Mouse (Mus musculus) neural tube, embryonic 11.5 days (tissue): ENCODE data around the gene Coro1b. TPM values are rescaled to one million over a fixed set of nuclear protein-coding genes. Genes with fewer than 3 reads are reported as not detected.
A peak's percentile ranks its signal among the peaks of the same experiment; 100 is the strongest.

Source experiments
- ATAC-seq: fragments of 200-750 bp; cut with Nextera tagmentation; 2 replicates; pipeline ENCODE4 v1.8.0; 2017; ENCODE audit warnings: moderate number of reproducible peaks, mild to moderate bottlenecking, moderate TSS enrichment, moderate library complexity; ENCODE audit not compliant: insufficient read depth, low FRiP score, low TSS enrichment
- DNase-seq: peaks from one replicate; pipeline ENCODE4 v3.0.0-alpha.2; 2015; ENCODE audit warnings: low spot score
- H3K27ac ChIP-seq: fragments of 300-500 bp; sonication (generic); 2 replicates; pipeline ENCODE4 v1.5.1; 2014; ENCODE audit warnings: low read depth, mild to moderate bottlenecking, low read length
- H3K27me3 ChIP-seq: fragments of 300-500 bp; sonication (generic); 2 replicates; pipeline ENCODE4 v1.6.1; 2014; ENCODE audit warnings: mild to moderate bottlenecking, low read length, mixed read lengths; ENCODE audit not compliant: control insufficient read depth, insufficient read depth
- H3K36me3 ChIP-seq: fragments of 300-500 bp; sonication (generic); 2 replicates; pipeline ENCODE4 v1.6.1; 2014; ENCODE audit warnings: mild to moderate bottlenecking, low read length, moderate library complexity, mixed read lengths; ENCODE audit not compliant: control insufficient read depth, insufficient read depth
- H3K4me1 ChIP-seq: fragments of 300-500 bp; sonication (generic); 2 replicates; pipeline ENCODE4 v1.6.1; 2014; ENCODE audit warnings: low read length, mixed read lengths; ENCODE audit not compliant: control insufficient read depth, insufficient read depth
- H3K4me2 ChIP-seq: fragments of 300-500 bp; sonication (generic); 2 replicates; pipeline ENCODE4 v1.6.1; 2014; ENCODE audit warnings: low read depth, mild to moderate bottlenecking, moderate library complexity
- H3K4me3 ChIP-seq: fragments of 300-500 bp; sonication (generic); 2 replicates; pipeline ENCODE4 v1.5.1; 2014; ENCODE audit warnings: low read depth, low read length
- H3K9ac ChIP-seq: fragments of 300-500 bp; sonication (generic); 2 replicates; pipeline ENCODE4 v1.6.1; 2014; ENCODE audit warnings: mild to moderate bottlenecking, low read length
- H3K9me3 ChIP-seq: fragments of 300-500 bp; sonication (generic); 2 replicates; pipeline ENCODE4 v1.6.1; 2016; ENCODE audit warnings: low read length; ENCODE audit not compliant: control insufficient read depth
- WGBS: fragments of 180-500 bp; shearing (Covaris S2); extraction: QIAGEN DNeasy Blood & Tissue Kit; methylation state at CpG from one replicate; pipeline ENCODE4 v1.1.7; 2014; 5-methylcytosine and 5-hydroxymethylcytosine counted together
- polyA plus RNA-seq: library from polyadenylated mRNA; unstranded; fragments of >200 nt; fragmentation: Nextera tagmentation; extraction: Ambion mirVana; gene quantifications from 2 replicates; pipeline ENCODE4 v1.2.1, GENCODE M21; 2014

Gene Coro1b
- 128 TPM in 2 replicates for polyA plus RNA-seq

GRCm38 (mm10) chr19:4148491-4148806 lies at the start of gene Coro1b:
Gene Coro1b (plus strand): TSS chr19:4148619.
- Histone ChIP-seq H3K9ac (peak within 1 kb of the TSS; percentile 78), H3K4me3 (peak within 1 kb of the TSS; percentile 80), H3K4me2 (peak within 1 kb of the TSS; percentile 64), H3K27ac (no peak within 1 kb of the TSS; the same call in 1 of the 2 replicates), H3K36me3 (peaks cover 3% of the 10 kb centered on the region; the same call in 1 of the 2 replicates), H3K4me1 (peaks cover 8% of the 10 kb centered on the region), H3K27me3 (no peaks in the 10 kb centered on the region), H3K9me3 (no peaks in the 10 kb centered on the region)
- DNase-seq (peak; percentile 95), ATAC-seq (peak; percentile 97)
- WGBS, result under 1% methylated on average over 27 of the region's 33 CpGs

- H3K9ac ChIP-seq, result no peak overlapping the region
- no peak for ATAC-seq
- no peak overlapping the region for H3K4me2 ChIP-seq
- peaks cover 28% of the 10 kb centered on the region for H3K27me3 ChIP-seq
- no peak overlapping the region for H3K4me3 ChIP-seq
- H3K27ac ChIP-seq, result no peak overlapping the region
- H3K36me3 ChIP-seq, result no peaks in the 10 kb centered on the region
- DNase-seq, result peak; percentile 89
- H3K9me3 ChIP-seq, result no peaks in the 10 kb centered on the region
- H3K4me1 ChIP-seq, result peaks cover 16% of the 10 kb centered on the region
- WGBS, result 17% methylated on average over 9 of the region's 9 CpGs
Measured at GRCm38 (mm10) chr19:4099056-4099455, 49.4 kb upstream of the Coro1b start.

DNA sequence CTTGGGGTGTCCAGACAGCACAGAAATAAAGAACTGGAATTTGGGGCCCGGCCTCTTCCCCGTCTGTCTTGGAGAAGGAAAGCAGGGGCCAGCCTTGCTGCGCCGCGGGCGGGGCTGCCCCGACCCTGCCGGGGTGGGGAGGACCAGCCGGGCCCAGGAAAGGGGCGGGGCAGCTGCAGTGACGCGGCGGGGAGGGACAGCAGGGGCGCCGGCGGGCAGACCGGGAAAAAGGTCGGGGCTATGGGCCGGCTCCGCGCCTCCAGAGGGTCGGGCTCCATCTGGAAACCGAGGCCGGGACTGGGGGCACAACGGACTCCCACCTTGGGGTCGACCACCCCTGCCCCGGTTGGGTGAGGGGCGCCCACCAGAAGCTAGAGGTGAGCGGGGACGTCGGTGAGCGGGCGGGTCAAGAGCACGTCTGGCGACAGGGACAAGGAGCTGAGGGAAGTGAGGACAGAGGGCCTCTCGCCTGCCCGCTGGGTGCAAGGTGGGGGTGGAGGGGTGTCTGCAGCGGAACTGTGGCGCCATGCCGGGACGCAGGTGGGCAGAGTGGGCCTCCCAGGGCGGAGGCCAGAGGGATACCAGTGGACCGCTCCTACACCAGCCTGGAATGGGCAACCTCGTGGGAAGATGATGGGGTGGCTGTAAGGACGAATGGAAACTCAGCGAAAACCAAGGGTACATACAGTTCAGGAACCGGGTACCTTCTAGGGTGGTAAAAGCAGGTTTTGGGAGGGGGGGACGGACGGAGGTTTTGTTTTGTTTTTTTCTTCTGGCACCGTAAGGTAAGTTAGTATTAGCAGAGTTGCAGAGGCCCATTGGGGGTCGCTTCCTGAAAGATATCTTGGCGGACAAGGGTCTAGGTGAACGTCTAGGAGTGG lies 48.3 kb upstream of the Coro1b start, which contains the start of gene Pitpnm1:
Pitpnm1 (plus strand) TSS at position 162 of the 881 bp plus-strand sequence.
- WGBS, result under 1% methylated on average over 52 of the region's 53 CpGs
- peak within 1 kb of the TSS; percentile 46 for H3K4me3 ChIP-seq
- no peaks in the 10 kb centered on the region for H3K9me3 ChIP-seq
- H3K9ac ChIP-seq, result peak within 1 kb of the TSS; percentile 63
- H3K36me3 ChIP-seq, result no peaks in the 10 kb centered on the region
- H3K27me3 ChIP-seq, result peaks cover 28% of the 10 kb centered on the region
- ATAC-seq, result no peak
- peak within 1 kb of the TSS; percentile 88 for H3K4me2 ChIP-seq
- DNase-seq, result peak; percentile 53
- peaks cover 16% of the 10 kb centered on the region for H3K4me1 ChIP-seq
- H3K27ac ChIP-seq, result no peak within 1 kb of the TSS

GRCm38 (mm10) chr19:4100718-4101261 lies 47.6 kb upstream of the Coro1b start:
- DNase-seq, result peak; percentile 70
- peaks cover 16% of the 10 kb centered on the region for H3K4me1 ChIP-seq
- H3K9ac ChIP-seq, result peak overlapping the region; percentile 63
- no peaks in the 10 kb centered on the region for H3K36me3 ChIP-seq
- peaks cover 28% of the 10 kb centered on the region for H3K27me3 ChIP-seq
- WGBS, result 0% methylated on average over 51 of the region's 52 CpGs
- no peak for ATAC-seq
- H3K27ac ChIP-seq, result no peak overlapping the region
- H3K9me3 ChIP-seq, result no peaks in the 10 kb centered on the region
- peak overlapping the region; percentile 46 for H3K4me3 ChIP-seq
- H3K4me2 ChIP-seq, result peak overlapping the region; percentile 88

GRCm38 (mm10) chr19:4101466-4101865 lies 47.0 kb upstream of the Coro1b start:
- 69% methylated on average over 6 of the region's 6 CpGs for WGBS
- Histone ChIP-seq H3K4me2 (peak overlapping the region; percentile 88), H3K4me3 (peak overlapping the region; percentile 46; the same call in 1 of the 2 replicates), H3K36me3 (no peaks in the 10 kb centered on the region), H3K9me3 (no peaks in the 10 kb centered on the region), H3K4me1 (peaks cover 16% of the 10 kb centered on the region), H3K27me3 (peaks cover 28% of the 10 kb centered on the region), H3K27ac (no peak overlapping the region), H3K9ac (no peak overlapping the region; the same call in 1 of the 2 replicates)
- DNase-seq (no peak), ATAC-seq (no peak)

- WGBS, result 74% methylated on average over 2 of the region's 2 CpGs
- H3K36me3 ChIP-seq, result no peaks in the 10 kb centered on the region
- no peak overlapping the region for H3K4me2 ChIP-seq
- no peak overlapping the region for H3K27ac ChIP-seq
- DNase-seq (no peak), ATAC-seq (no peak)
- peaks cover 16% of the 10 kb centered on the region for H3K4me1 ChIP-seq
- no peak overlapping the region for H3K9ac ChIP-seq
- no peaks in the 10 kb centered on the region for H3K9me3 ChIP-seq
- H3K4me3 ChIP-seq, result no peak overlapping the region
- peaks cover 28% of the 10 kb centered on the region for H3K27me3 ChIP-seq
Measured at GRCm38 (mm10) chr19:4102049-4102448, 46.4 kb upstream of the Coro1b start.

GRCm38 (mm10) chr19:4102626-4103025 lies 45.8 kb upstream of the Coro1b start:
- H3K4me2 ChIP-seq, result no peak overlapping the region
- DNase-seq (no peak), ATAC-seq (no peak)
- peaks cover 28% of the 10 kb centered on the region for H3K27me3 ChIP-seq
- H3K4me1 ChIP-seq, result peaks cover 13% of the 10 kb centered on the region
- WGBS, result 94% methylated on average over 12 of the region's 12 CpGs
- no peak overlapping the region for H3K4me3 ChIP-seq
- no peak overlapping the region for H3K9ac ChIP-seq
- H3K36me3 ChIP-seq, result no peaks in the 10 kb centered on the region
- H3K9me3 ChIP-seq, result no peaks in the 10 kb centered on the region
- H3K27ac ChIP-seq, result no peak overlapping the region

DNA sequence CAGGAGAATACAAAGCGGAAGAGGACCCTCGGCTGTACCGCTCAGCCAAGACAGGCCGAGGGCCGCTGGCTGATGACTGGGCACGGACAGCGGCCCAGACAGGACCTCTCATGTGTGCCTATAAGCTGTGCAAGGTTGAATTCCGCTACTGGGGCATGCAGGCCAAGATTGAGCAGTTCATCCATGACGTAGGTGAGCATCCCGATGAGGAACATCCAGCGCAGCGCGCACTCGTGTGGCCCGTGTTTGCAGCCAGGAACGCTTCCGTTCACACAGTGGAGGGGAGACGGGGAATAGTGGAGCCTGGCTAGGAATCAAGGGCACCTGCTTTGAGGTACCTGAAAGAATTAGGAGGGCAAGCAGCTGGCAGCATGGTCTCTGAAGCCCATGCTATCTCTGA lies 45.1 kb upstream of the Coro1b start:
- peaks cover 28% of the 10 kb centered on the region for H3K27me3 ChIP-seq
- H3K9me3 ChIP-seq, result no peaks in the 10 kb centered on the region
- H3K4me1 ChIP-seq, result peaks cover 9% of the 10 kb centered on the region
- no peak overlapping the region for H3K9ac ChIP-seq
- H3K4me3 ChIP-seq, result no peak overlapping the region
- H3K27ac ChIP-seq, result no peak overlapping the region
- DNase-seq (no peak), ATAC-seq (no peak)
- H3K36me3 ChIP-seq, result no peaks in the 10 kb centered on the region
- H3K4me2 ChIP-seq, result no peak overlapping the region
- 92% methylated on average over 18 of the region's 18 CpGs for WGBS
